Mouse (Mus musculus): ENCODE measurements around the gene Rgn. TPM values are rescaled to one million over a fixed set of nuclear protein-coding genes. Genes with fewer than 3 reads are reported as not detected.

Gene Rgn
- polyA plus RNA-seq, 1 experiment from 2014 or later, result 0.19 TPM

GRCm38 (mm10) chrX:20572683-20573082 is 23.1 kb downstream of the Rgn start:
- H3K4me2 ChIP-seq, result no peak overlapping the region
- H3K27ac ChIP-seq, result no peak overlapping the region
- H3K9ac ChIP-seq, result no peak overlapping the region
- no peak for ATAC-seq (ENCODE audit: low FRiP score)
- H3K4me1 ChIP-seq, result no peaks in the 10 kb centered on the region
- 86% methylated on average over 9 of the region's 9 CpGs for WGBS
- no peaks in the 10 kb centered on the region for H3K27me3 ChIP-seq
- no peaks in the 10 kb centered on the region for H3K9me3 ChIP-seq
- no peak overlapping the region for H3K4me3 ChIP-seq (replicated peaks)
- no peaks in the 10 kb centered on the region for H3K36me3 ChIP-seq (replicated peaks)

GRCm38 (mm10) chrX:20573927-20574326 is 24.3 kb downstream of the Rgn start:
- no peak overlapping the region for H3K4me2 ChIP-seq
- 79% methylated on average over 4 of the region's 4 CpGs for WGBS
- no peak overlapping the region for H3K4me3 ChIP-seq (replicated peaks)
- H3K9me3 ChIP-seq, result no peaks in the 10 kb centered on the region
- no peak for ATAC-seq (ENCODE audit: low FRiP score)
- H3K9ac ChIP-seq, result no peak overlapping the region
- H3K4me1 ChIP-seq, result no peaks in the 10 kb centered on the region
- H3K27me3 ChIP-seq, result no peaks in the 10 kb centered on the region
- no peaks in the 10 kb centered on the region for H3K36me3 ChIP-seq (replicated peaks)
- no peak overlapping the region for H3K27ac ChIP-seq

GRCm38 (mm10) chrX:20587968-20588367 is 38.4 kb downstream of the Rgn start:
- no peak overlapping the region for H3K4me3 ChIP-seq (replicated peaks)
- no peaks in the 10 kb centered on the region for H3K9me3 ChIP-seq
- H3K27me3 ChIP-seq, result no peaks in the 10 kb centered on the region
- 24% methylated on average over 4 of the region's 4 CpGs for WGBS
- H3K27ac ChIP-seq, result no peak overlapping the region
- H3K9ac ChIP-seq, result no peak overlapping the region
- H3K4me2 ChIP-seq, result no peak overlapping the region
- no peaks in the 10 kb centered on the region for H3K36me3 ChIP-seq (replicated peaks)
- no peak for ATAC-seq (ENCODE audit: low FRiP score)
- H3K4me1 ChIP-seq, result no peaks in the 10 kb centered on the region

GRCm38 (mm10) chrX:20608500-20608899 is 58.9 kb downstream of the Rgn start:
- no peak overlapping the region for H3K9ac ChIP-seq
- 87% methylated on average over 4 of the region's 4 CpGs for WGBS
- no peak overlapping the region for H3K4me2 ChIP-seq
- H3K36me3 ChIP-seq (replicated peaks), result no peaks in the 10 kb centered on the region
- H3K27me3 ChIP-seq, result no peaks in the 10 kb centered on the region
- no peak overlapping the region for H3K4me3 ChIP-seq (replicated peaks)
- no peak overlapping the region for H3K27ac ChIP-seq
- no peaks in the 10 kb centered on the region for H3K4me1 ChIP-seq
- H3K9me3 ChIP-seq, result no peaks in the 10 kb centered on the region
- no peak for ATAC-seq (ENCODE audit: low FRiP score)

Other genes with a start within 250 kb of the Rgn start
- gene Rp2, start 185.3 kb upstream of the Rgn start, polyA plus RNA-seq (2016; fragmentation: Nextera tagmentation; extraction: Ambion mirVana), result 22.7 and 22.9 TPM in 2 replicates
- 10.5 and 11.0 TPM in 2 replicates for gene Jade3, start 124.1 kb upstream of the Rgn start, polyA plus RNA-seq (2016; fragmentation: Nextera tagmentation; extraction: Ambion mirVana)
- 84.9 and 89.2 TPM in 2 replicates for gene Rbm10, start 67.7 kb downstream of the Rgn start, polyA plus RNA-seq (2016; fragmentation: Nextera tagmentation; extraction: Ambion mirVana)
- 195 and 203 TPM in 2 replicates for gene Ndufb11, start 67.8 kb downstream of the Rgn start, polyA plus RNA-seq (2016; fragmentation: Nextera tagmentation; extraction: Ambion mirVana)
- 336 and 380 TPM in 2 replicates for gene Uba1, start 108.5 kb downstream of the Rgn start, polyA plus RNA-seq (2016; fragmentation: Nextera tagmentation; extraction: Ambion mirVana)
- 136 and 142 TPM in 2 replicates for gene Cdk16, start 138.2 kb downstream of the Rgn start, polyA plus RNA-seq (2016; fragmentation: Nextera tagmentation; extraction: Ambion mirVana)
- gene Usp11, start 154.1 kb downstream of the Rgn start, polyA plus RNA-seq (2016; fragmentation: Nextera tagmentation; extraction: Ambion mirVana), result 72.8 and 77.7 TPM in 2 replicates
- gene Araf, start 248.0 kb downstream of the Rgn start, polyA plus RNA-seq (2016; fragmentation: Nextera tagmentation; extraction: Ambion mirVana), result 132 and 133 TPM in 2 replicates

Measured in forebrain, embryonic 12.5 days (tissue).